Mouse (Mus musculus) cerebellum, adult 2 months (tissue): ENCODE data around the gene Pdap1.

Experiments
- CTCF ChIP-seq: fragments of 200-500 bp; IDR thresholded peaks from 2 replicates; pipeline ENCODE4 v1.5.1; 2011; ENCODE audit warnings: low read depth, mild to moderate bottlenecking, control low read depth, low read length, moderate library complexity, borderline replicate concordance; ENCODE audit not compliant: insufficient read depth
- POLR2A ChIP-seq: fragments of 200-500 bp; IDR thresholded peaks from 2 replicates; pipeline ENCODE4 v1.6.1; 2011; ENCODE audit warnings: low read length, control low read depth, borderline replicate concordance; ENCODE audit not compliant: insufficient read depth

DNA sequence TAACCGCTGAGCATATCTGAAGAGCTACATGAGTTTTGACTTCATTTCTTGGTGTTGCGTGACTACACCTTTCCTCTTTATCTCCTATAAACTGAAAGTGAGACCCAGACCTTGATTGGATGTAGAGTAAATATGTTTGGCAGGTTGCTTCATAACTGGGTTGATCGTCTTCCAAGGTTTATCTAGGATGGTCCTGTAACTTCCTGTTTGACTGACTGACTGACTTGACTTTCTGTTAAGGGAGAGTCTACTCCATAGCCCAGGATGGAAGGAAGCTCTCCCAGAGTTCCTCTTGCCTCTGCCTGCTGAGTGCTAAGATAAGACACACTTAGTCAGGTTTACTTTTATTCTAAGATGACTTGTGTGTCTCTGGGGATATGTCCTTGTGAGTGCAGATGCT, 50.2 kb downstream of the Pdap1 start:
- no peak for TF ChIP-seq CTCF
- TF ChIP-seq POLR2A: no peak
